Mouse (Mus musculus) adrenal gland, postnatal 25 days (tissue): ENCODE data around the gene Ccer1. TPM values are rescaled to one million over a fixed set of nuclear protein-coding genes. Genes with fewer than 3 reads are reported as not detected.

Experiments used
- total RNA-seq: library from RNA; stranded (reverse); gene quantifications from 2 replicates; pipeline ENCODE4 v1.2.3, GENCODE M21; 2021

Ccer1 gene
- total RNA-seq, 1 experiment from 2014 or later: not detected

Other genes with a start within 250 kb of the Ccer1 start
- 75.1 and 88.2 TPM in 2 replicates for gene Dcn, start 213.4 kb upstream of the Ccer1 start, total RNA-seq
- 6.2 and 6.9 TPM in 2 replicates for gene Lum, start 127.9 kb upstream of the Ccer1 start, total RNA-seq
- not detected in 2 replicates for gene Kera, start 86.2 kb upstream of the Ccer1 start, total RNA-seq
- not detected in 2 replicates for gene Epyc, start 49.0 kb upstream of the Ccer1 start, total RNA-seq
- gene C030005K15Rik, start 33.7 kb downstream of the Ccer1 start, total RNA-seq: not detected in 2 replicates